Mouse (Mus musculus) macrophage (primary cell): ENCODE measurements around the gene Gm20605. TPM values are rescaled to one million over a fixed set of nuclear protein-coding genes. Genes with fewer than 3 reads are reported as not detected.
"Not testable (repeated sequence)": the region's sequence is repeated elsewhere in the genome, so short reads cannot be mapped to it uniquely, and the experiment has no call there.

Source experiments
- H3K27ac ChIP-seq: fragments of 350-480 bp; formaldehyde crosslinking; 2 replicates; pipeline ENCODE4 v1.9.0; 2021
- H3K36me3 ChIP-seq: fragments of 350-480 bp; formaldehyde crosslinking; 2 replicates; pipeline ENCODE4 v1.9.0; 2021; ENCODE audit errors: inconsistent target
- H3K4me3 ChIP-seq: fragments of 350-480 bp; formaldehyde crosslinking; 2 replicates; pipeline ENCODE4 v1.9.0; 2021; ENCODE audit errors: inconsistent target
- H3K79me2 ChIP-seq: fragments of 350-480 bp; formaldehyde crosslinking; 2 replicates; pipeline ENCODE4 v1.9.0; 2021; ENCODE audit errors: inconsistent target
- WGBS: methylation state at CpG from one replicate; pipeline ENCODE4 v1.1.7; 2026; ENCODE audit warnings: inconsistent platforms; ENCODE audit not compliant: missing documents; 5-methylcytosine and 5-hydroxymethylcytosine counted together
- polyA plus RNA-seq: library from polyadenylated mRNA; stranded (reverse); fragments of 250-400 nt; gene quantifications from 3 replicates; pipeline ENCODE4 v1.2.4, GENCODE M21; 2018; ENCODE audit warnings: inconsistent platforms

Gm20605 gene
- polyA plus RNA-seq, 1 experiment from 2014 or later, result 4.9 TPM

DNA sequence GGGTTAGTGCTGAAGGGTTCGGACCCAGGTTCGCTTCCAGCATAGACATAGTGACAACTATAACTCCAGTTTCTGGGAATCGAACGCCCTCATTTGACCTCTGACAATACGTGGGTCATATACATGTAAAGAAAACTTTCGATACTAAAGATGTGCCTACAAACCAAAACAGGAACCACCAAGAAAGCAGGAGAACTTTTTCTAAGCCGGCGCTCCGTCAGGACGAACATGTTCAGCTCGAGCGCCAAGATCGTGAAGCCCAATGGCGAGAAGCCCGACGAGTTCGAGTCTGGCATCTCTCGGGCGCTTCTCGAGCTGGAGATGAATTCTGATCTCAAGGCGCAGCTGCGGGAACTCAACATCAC, 27.6 kb upstream of the Gm20605 start:
- H3K79me2 ChIP-seq, result peaks cover 33% of the 10 kb centered on the region
- WGBS, result 0% methylated on average over 22 of the region's 22 CpGs
- no peaks in the 10 kb centered on the region for H3K36me3 ChIP-seq
- peak overlapping the region; percentile 98 for H3K27ac ChIP-seq
- peak overlapping the region; percentile 67 for H3K4me3 ChIP-seq

- Histone ChIP-seq H3K79me2 (peaks cover 9% of the 10 kb centered on the region; the same call in 1 of the 2 replicates), H3K36me3 (no peaks in the 10 kb centered on the region), H3K27ac (no peak overlapping the region), H3K4me3 (no peak overlapping the region)
- WGBS, result 83% methylated on average over 24 of the region's 26 CpGs
Observed at GRCm38 (mm10) chr5:137607860-137608653, 20.9 kb upstream of the Gm20605 start.

DNA sequence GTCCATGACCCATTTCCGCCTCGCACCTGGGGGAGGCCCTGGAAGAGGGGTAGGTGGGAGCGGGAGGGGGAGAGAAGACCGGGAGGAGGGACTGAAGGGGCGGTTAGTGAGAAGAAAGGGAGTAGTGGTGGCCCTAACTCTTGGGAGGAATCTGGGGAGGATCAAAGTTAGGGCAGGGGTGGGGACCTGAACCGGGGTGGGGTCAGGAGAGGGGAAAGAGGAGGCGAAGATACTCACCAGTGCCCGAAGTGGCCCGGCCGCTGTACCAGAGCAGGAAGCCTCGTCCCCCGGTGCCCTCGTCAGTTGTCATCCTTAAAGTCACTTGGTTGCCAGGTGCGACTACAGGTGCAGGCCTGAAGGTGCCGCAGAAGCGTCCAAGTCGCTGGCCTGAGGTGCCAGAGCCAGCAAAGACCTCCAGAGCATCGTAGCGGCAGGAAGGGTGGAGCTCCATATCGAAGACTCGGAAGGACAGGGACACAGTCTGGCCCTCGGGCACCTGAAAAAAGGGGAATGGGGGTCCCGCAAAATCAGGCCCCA, 20.3 kb upstream of the Gm20605 start:
- WGBS, result 86% methylated on average over 16 of the region's 23 CpGs
- no peak overlapping the region for H3K4me3 ChIP-seq
- H3K36me3 ChIP-seq, result no peaks in the 10 kb centered on the region
- H3K79me2 ChIP-seq, result peaks cover 2% of the 10 kb centered on the region; the same call in 1 of the 2 replicates
- no peak overlapping the region for H3K27ac ChIP-seq

DNA sequence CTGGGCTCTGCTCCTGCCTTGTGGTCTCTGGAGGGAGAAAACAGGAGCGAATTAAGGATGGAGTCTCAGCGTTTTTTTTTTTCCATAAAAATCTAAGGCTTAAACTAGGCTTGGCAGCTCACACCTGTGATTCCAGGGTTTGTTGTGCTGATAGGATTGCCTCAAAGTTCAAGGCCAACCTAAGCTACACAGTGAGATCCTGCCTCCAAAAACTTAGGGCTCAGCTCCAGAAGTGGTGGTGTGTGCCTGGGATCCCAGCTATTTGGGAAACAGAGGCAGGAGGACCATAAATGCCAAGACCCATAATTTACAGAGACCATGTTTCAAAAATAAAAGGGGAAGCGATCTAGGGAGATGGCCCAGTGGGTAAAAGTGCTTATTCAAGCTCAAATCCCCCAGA, 19.7 kb upstream of the Gm20605 start:
- Histone ChIP-seq H3K4me3 (no peak overlapping the region), H3K27ac (no peak overlapping the region), H3K36me3 (no peaks in the 10 kb centered on the region), H3K79me2 (no peaks in the 10 kb centered on the region; the same call in 1 of the 2 replicates)
- WGBS, result 84% methylated on average over 3 of the region's 3 CpGs

DNA sequence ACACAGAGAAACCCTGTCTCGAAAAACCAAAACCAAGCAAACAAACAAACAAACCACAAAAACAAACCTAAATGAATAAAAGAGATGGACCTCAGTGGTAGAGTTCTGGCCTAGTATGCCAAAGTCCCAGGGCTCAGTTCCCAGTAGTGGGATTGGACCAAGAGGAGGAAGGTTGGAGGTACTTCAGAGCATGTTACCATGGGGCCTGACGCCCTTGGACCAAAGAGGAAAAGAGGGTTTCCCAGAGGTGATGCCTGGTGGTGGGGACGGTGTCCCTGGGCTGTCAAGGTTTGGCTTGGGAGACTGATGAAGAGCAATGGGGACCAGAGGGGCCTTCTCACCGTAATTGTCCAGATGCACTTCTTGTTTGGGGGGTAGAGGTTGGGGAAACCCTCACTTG, 18.9 kb upstream of the Gm20605 start:
- Histone ChIP-seq H3K27ac (no peak overlapping the region), H3K79me2 (no peaks in the 10 kb centered on the region; the same call in 1 of the 2 replicates), H3K4me3 (no peak overlapping the region), H3K36me3 (no peaks in the 10 kb centered on the region)
- WGBS, result 87% methylated on average over 3 of the region's 4 CpGs

DNA sequence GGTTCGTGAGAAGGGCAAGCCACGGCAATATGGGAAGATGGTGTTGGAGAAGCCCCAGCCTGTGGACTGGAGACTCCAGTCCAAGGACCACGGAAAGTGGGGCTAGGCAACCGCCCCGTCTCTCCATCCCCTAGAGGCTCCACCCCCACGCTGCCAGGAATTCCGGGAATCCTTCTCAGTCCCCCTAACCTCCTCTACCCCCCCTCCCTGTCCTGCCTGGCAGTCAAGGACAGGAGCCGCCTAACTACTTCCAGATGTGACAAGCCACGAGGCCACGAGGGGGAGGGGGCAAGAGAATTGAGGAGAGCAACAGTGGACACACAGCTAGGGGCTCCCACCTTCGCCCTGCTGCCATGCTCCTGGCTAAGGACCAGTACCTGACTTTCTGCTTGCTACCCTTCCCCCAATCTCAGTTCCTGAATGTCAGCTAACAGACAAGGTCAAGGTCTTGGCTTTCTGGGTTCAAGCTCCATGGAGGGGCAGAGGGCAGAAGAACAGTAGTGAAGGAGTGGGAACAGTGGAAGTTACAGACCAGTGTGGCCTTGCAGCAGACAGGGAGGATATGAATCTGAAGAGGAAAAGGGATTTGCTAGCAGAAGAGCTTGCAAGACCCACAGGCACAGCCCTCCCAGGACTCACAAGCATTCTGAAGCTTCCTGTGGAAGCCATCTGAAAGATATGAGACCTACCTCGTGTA, 18.3 kb upstream of the Gm20605 start:
- WGBS, result 75% methylated on average over 12 of the region's 12 CpGs
- Histone ChIP-seq H3K79me2 (no peaks in the 10 kb centered on the region; the same call in 1 of the 2 replicates), H3K27ac (no peak overlapping the region), H3K36me3 (no peaks in the 10 kb centered on the region), H3K4me3 (no peak overlapping the region)

GRCm38 (mm10) chr5:137611245-137611602, 17.8 kb upstream of the Gm20605 start:
- WGBS, result 73% methylated on average over 3 of the region's 6 CpGs
- no peaks in the 10 kb centered on the region for H3K36me3 ChIP-seq
- H3K27ac ChIP-seq, result no peak overlapping the region
- H3K4me3 ChIP-seq, result no peak overlapping the region
- H3K79me2 ChIP-seq, result no peaks in the 10 kb centered on the region

- no peak overlapping the region for H3K4me3 ChIP-seq
- H3K27ac ChIP-seq, result no peak overlapping the region
- WGBS, result 95% methylated on average over 5 of the region's 5 CpGs
- no peaks in the 10 kb centered on the region for H3K79me2 ChIP-seq
- H3K36me3 ChIP-seq, result no peaks in the 10 kb centered on the region
Observed at GRCm38 (mm10) chr5:137613076-137613475, 15.9 kb upstream of the Gm20605 start.

- H3K27ac ChIP-seq, result no peak within 1 kb of the TSS
- H3K36me3 ChIP-seq, result no peaks in the 10 kb centered on the region
- no peaks in the 10 kb centered on the region for H3K79me2 ChIP-seq
- 90% methylated on average over 11 of the region's 11 CpGs for WGBS
- no peak within 1 kb of the TSS for H3K4me3 ChIP-seq
Observed at GRCm38 (mm10) chr5:137613550-137613949, 15.4 kb upstream of the Gm20605 start, which contains the start of gene Pcolce. Gene Pcolce, minus strand, starts transcription at chr5:137613784.

GRCm38 (mm10) chr5:137614921-137615320, 14.1 kb upstream of the Gm20605 start:
- H3K27ac ChIP-seq, H3K4me3 ChIP-seq, H3K79me2 ChIP-seq, H3K36me3 ChIP-seq: not testable (repeated sequence)
- 82% methylated on average over 2 of the region's 2 CpGs for WGBS

DNA sequence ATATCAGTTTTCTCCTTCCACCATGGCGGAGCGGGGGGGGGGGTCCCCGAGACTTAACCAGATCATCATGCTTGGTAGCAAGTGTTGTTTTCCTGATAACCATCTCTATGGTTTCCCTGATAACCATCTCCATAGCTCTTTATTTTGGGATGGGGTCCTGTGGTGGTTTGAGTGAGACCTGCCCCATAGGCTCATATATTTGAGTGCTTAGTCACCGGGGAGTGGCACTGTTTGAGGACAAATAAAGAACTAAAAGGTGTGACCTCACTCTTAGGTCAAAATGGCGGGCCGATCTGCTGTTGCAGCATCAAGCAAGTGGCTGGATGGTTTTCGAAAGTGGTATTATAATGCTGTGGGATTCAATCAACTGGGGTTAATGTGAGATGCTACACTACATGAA, 13.6 kb upstream of the Gm20605 start:
- Histone ChIP-seq H3K79me2 (no peaks in the 10 kb centered on the region), H3K36me3 (no peaks in the 10 kb centered on the region), H3K4me3 (no peak overlapping the region), H3K27ac (no peak overlapping the region)
- WGBS, result 85% methylated on average over 7 of the region's 7 CpGs

- Histone ChIP-seq H3K36me3 (no peaks in the 10 kb centered on the region), H3K79me2 (no peaks in the 10 kb centered on the region; the same call in 1 of the 2 replicates), H3K4me3 (no peak overlapping the region), H3K27ac (peak overlapping the region; percentile 57)
- whole genome bisulfite sequencing, result 18% methylated on average over 11 of the region's 11 CpGs
Observed at GRCm38 (mm10) chr5:137623937-137624530, 4.9 kb upstream of the Gm20605 start.

- peaks cover under 1% of the 10 kb centered on the region; the same call in 1 of the 2 replicates for H3K36me3 ChIP-seq
- H3K4me3 ChIP-seq, result peak overlapping the region; percentile 65
- 3% methylated on average over 9 of the region's 9 CpGs for WGBS
- peak overlapping the region; percentile 82 for H3K27ac ChIP-seq
- H3K79me2 ChIP-seq, result peaks cover 32% of the 10 kb centered on the region
Observed at GRCm38 (mm10) chr5:137627991-137628390, 984 bp upstream of the Gm20605 start.

DNA sequence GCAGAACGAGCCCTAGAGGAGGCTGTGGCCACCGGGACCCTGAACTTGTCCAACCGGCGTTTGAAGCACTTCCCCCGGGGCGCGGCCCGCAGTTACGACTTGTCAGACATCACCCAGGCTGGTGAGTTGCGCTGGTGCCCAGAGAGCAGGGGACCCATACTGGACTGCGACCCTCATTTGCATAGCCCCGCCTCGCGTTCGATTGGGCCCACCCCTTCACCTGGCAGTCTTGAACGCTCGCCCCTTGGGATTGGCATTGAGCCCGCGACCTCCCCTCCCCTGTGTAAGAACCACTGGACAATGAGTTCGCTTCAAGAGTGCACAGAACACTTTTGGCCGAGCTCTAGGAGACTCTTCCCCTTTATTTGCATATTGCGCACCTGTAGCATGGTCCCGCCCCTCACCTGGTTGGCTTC, 339 bp downstream of the Gm20605 start:
- Histone ChIP-seq H3K4me3 (peak overlapping the region; percentile 98), H3K27ac (peak overlapping the region; percentile 100), H3K36me3 (peaks cover 14% of the 10 kb centered on the region), H3K79me2 (peaks cover 46% of the 10 kb centered on the region)
- WGBS, result under 1% methylated on average over 23 of the region's 23 CpGs
